Mouse (Mus musculus) gastrocnemius, postnatal 10 days (tissue): ENCODE data around the gene C1galt1. TPM values are rescaled to one million over a fixed set of nuclear protein-coding genes. Genes with fewer than 3 reads are reported as not detected.
A peak's percentile ranks its signal among the peaks of the same experiment; 100 is the strongest.

ENCODE experiments used
- DNase-seq: peaks from one replicate; pipeline ENCODE4 v3.0.0; 2021; ENCODE audit warnings: mixed read lengths
- total RNA-seq, 2 experiments: library from RNA; stranded (reverse); gene quantifications; 2 replicates each; pipeline ENCODE4 v1.2.3; 2021

C1galt1 gene
- total RNA-seq, 2 experiments from 2014 or later, result 13.5 to 15.8 TPM

DNA sequence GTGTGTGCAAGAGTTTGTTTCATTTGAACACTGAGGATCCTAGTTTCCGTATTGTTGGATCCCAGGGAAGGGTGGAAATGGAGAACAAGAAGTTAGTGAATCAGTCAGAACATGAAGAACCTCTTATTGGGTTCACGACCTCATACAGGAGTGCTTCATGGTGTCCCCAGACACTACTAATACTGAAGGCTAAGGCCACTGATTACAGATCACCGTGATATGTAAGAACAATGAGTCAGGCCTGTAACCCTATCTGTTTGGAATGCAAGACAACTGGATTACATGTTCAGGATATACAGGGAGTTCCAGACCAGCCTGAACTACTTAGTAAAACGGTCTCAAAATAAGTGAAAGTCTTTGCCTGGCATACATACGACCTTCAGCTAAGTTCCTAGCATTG is 13.9 kb downstream of the C1galt1 start:
- DNase-seq, result no peak

DNA sequence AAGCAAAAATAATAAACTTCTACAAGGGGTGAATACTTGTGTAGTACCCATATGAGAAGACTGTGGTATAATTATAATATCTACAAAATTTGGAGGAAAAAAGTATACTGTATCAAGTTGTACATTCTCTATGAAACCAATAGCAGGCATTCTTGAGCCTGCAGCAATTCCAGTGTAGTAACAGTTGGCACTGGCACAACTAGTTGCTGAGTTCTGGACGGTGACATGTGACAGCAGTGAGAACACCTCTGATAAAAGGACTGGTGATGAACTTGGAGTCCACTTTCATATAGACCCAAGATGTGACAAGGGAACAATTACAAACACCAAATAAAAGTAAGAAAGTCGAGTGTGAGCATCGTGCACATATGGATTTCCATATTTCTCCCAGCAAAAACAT is 14.5 kb downstream of the C1galt1 start:
- no peak for DNase-seq

DNA sequence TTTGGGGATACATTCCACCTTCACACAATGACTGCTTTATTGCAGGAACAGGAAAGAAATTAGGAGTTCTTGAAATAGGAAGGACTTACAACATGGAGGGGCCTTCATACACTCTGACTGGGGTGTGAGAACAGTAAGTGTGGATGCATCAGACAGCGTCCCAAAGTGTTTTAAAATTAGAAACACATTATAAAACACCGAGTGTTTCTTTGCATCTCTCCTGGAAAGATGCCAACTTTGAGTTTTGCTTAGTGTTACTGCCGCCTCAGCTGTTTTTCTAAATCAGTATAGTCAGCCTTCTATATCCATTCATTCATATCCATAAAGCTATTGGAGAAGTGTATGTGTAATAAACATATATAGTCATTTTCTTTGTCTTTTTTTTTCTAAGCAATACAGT is 16.4 kb downstream of the C1galt1 start:
- DNase-seq, result no peak

DNA sequence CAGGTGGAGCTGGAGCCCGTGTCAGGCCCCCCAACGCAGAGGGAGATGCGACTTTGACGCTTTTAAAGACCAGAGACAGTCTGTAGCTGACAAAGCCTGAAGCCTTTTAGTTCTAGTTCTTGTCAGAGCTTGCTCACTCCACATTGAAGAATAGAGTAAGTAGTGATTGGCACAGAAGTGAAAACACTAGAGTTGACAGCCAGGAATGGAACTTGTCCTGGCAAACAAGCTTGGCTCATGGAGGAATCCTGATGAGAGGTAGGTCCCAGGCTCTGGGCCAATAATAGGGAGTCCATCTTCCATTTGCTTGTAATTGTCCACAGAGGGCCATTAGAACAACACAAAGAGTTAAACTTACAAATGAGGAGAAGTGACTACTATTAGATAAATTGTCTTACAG is 18.7 kb downstream of the C1galt1 start:
- no peak for DNase-seq

DNA sequence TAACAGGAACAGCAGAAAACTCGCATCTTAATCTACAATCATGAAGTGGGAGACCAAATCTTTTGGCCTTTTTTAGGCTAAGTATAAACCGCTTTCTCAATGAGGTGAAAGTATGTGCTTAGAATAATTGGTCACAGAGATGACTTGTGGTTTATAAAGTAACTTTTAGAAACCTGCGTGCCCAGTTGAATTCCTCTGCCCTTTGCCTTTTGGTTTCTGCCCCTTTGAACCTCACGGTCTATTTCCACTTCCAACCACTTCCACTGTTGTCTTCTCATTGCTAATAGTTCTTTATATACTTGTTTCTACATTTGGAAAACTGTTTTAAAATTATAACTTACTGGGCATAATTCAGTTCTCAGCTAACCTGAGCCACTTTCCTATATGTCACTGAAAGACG is 32.2 kb downstream of the C1galt1 start:
- no peak for DNase-seq

DNA sequence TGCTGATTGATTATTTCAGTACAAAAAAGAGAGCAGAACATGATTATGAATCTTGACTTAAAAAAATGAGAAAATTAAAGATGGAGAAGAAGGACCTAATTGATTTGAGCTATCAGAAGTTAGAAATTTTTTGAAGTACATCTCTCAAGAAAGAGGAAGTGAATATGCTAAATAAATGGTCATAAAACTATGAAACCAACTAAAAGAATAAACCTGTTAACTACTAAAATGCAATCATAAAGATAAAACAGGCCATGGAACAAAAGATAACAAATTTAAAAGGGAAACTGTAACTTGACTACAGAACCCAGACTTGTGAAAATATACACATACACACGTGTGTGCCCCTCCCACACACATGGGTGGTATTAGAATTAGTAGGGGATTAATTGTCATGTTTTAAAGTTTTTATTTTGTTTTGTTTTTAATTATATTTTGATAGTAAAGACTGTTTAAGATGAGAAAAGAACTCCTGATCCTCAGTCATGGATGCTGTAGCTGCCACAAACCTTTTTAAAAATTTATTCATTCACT is 37.0 kb downstream of the C1galt1 start:
- DNase-seq, result no peak

DNA sequence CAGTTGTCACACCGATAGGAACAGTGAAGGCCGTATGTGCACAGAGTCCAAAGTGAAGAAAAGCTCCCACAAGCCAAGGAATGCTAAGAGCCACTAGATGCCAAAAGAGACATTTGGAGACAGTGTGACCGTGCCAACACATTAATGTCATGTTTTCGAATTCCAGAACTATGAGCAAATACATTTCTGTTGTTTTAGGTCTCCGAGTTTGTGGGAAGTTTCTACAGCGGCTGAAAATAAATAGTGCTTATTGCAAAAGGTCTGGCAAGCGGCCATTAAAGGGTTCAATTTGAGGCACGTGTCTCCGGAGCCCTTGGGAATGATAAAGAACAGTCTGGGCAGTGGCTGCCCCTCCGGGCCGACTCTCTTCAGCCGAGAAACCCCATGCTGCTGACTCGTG is 37.9 kb downstream of the C1galt1 start:
- DNase-seq, result peak; percentile 35

DNA sequence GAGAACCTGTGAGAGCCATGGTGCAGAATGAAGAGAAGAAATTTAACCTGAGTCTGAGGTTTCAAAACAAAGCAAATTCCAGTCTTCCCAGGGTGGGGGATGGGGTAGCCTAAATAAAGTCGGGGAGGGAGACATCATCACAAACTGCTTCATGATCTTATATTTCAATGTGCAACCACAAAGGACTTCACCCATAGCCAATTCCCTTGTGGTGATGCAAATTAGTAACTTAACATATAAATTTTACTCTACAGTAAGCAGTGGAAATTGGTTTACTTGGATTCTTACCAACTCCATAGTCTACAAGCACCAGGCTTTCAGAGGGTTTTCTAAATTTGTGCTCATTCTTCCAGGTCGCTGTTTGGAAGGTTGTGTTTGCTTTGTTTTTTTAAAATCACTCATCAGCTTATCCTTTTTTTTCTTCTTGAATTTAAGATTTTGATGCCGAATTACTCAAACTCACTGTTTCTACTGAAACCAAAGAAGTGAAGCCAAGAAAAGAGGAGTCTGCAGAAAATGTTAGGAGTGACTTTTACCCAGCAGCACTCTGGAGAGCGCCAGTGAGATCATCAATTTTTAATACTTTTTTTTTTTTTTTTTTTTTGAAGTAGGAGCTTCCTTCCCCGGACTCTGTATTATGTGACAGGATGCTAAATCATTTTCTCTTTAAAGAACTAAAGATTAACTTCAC is 41.5 kb downstream of the C1galt1 start:
- DNase-seq, result no peak

DNA sequence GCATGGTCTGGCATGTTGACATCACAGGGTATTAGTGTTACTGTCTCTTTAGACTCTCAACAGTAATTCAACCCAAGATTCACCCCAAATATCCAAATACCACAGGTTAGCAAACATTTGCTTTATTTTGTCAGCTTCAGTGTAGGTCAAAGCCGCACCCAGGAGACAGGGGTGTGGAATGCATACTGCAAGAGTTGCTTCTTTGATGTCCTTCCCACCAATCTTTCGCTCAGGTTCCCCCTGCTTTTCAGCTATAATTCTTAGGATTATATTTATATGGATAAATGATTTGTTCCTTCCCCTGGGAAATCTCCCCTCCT is 42.0 kb downstream of the C1galt1 start:
- DNase-seq, result no peak

DNA sequence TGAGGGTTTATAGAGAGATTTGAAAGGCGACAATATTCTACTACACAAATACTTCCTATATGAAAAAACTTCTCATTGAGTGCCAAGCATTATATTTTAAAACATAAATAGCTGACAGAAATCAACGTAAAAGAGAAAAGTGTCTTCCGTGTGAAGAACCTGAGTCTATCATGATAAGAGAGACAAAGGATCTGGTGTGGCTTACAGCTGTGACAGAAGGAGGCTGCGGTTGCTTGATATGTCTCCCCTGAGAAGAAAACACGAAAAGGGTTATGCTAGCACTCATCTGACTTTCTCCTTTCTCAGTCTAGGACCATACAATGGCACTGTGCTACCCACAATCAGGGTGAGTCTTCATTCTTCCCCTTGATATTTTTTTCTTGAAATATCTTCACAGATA is 51.7 kb downstream of the C1galt1 start:
- DNase-seq, result no peak

DNA sequence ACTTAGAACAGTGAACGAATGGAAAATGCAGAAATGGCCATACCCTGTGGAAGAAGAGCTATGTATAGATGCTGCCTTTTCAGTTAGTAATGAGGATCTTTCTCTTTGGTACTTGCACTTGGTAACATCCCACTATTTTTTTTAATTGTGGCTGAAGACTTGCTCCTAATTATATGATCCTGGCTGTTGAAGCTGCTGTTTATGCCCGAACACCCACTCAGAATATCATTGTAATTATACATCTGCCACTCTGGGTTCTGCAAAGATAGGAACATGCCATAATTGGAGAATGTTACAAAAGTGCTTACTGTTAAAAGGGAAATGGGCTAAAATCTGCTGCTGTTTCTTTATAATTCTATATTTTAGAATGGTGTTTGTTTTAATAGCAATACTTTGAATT is 67.4 kb downstream of the C1galt1 start:
- no peak for DNase-seq

Other genes starting within 250 kb of the C1galt1 start
- gene Asns, start 151.6 kb upstream of the C1galt1 start, total RNA-seq, result 1 to 10 TPM; 3.3 to 7.7 TPM